Mouse (Mus musculus) embryonic facial prominence, embryonic 14.5 days (tissue): ENCODE data around the gene Lman2l. TPM values are rescaled to one million over a fixed set of nuclear protein-coding genes. Genes with fewer than 3 reads are reported as not detected.
A peak's percentile ranks its signal among the peaks of the same experiment; 100 is the strongest.

Experiments used
- ATAC-seq: fragments of 200-750 bp; cut with Nextera tagmentation; 2 replicates; pipeline ENCODE4 v1.8.0; 2017; ENCODE audit warnings: low read depth, moderate number of reproducible peaks, moderate TSS enrichment
- DNase-seq: peaks from one replicate; pipeline ENCODE4 v3.0.0-alpha.2; 2015; ENCODE audit warnings: low spot score
- H3K27ac ChIP-seq: fragments of 300-500 bp; sonication (generic); replicated peaks from 2 replicates; pipeline ENCODE4 v1.5.1; 2014; ENCODE audit warnings: low read depth, mild to moderate bottlenecking, low read length, moderate library complexity
- H3K27me3 ChIP-seq: fragments of 300-500 bp; sonication (generic); replicated peaks from 2 replicates; pipeline ENCODE4 v1.6.1; 2014; ENCODE audit warnings: low read length; ENCODE audit not compliant: control insufficient read depth, insufficient read depth
- H3K36me3 ChIP-seq: fragments of 300-500 bp; sonication (generic); 2 replicates; pipeline ENCODE4 v1.6.1; 2014; ENCODE audit warnings: low read length, mixed read lengths; ENCODE audit not compliant: control insufficient read depth, insufficient read depth
- H3K4me1 ChIP-seq: fragments of 300-500 bp; sonication (generic); 2 replicates; pipeline ENCODE4 v1.6.1; 2014; ENCODE audit warnings: antibody characterized with exemption, low read length; ENCODE audit not compliant: control insufficient read depth, insufficient read depth
- H3K4me2 ChIP-seq: fragments of 300-500 bp; sonication (generic); 2 replicates; pipeline ENCODE4 v1.6.1; 2014; ENCODE audit warnings: low read depth, mild to moderate bottlenecking, low read length, moderate library complexity, mixed read lengths
- H3K4me3 ChIP-seq: fragments of 300-500 bp; sonication (generic); 2 replicates; pipeline ENCODE4 v1.5.1; 2014; ENCODE audit warnings: low read depth, mild to moderate bottlenecking, low read length
- H3K9ac ChIP-seq: fragments of 300-500 bp; sonication (generic); 2 replicates; pipeline ENCODE4 v1.6.1; 2014; ENCODE audit warnings: low read depth, mild to moderate bottlenecking, low read length, moderate library complexity, mixed read lengths
- H3K9me3 ChIP-seq: fragments of 300-500 bp; sonication (generic); 2 replicates; pipeline ENCODE4 v1.6.1; 2016; ENCODE audit warnings: low read length; ENCODE audit not compliant: control insufficient read depth
- WGBS: fragments of 180-500 bp; shearing (Covaris S2); extraction: QIAGEN DNeasy Blood & Tissue Kit; methylation state at CpG from one replicate; pipeline ENCODE4 v1.1.7; 2014; 5-methylcytosine and 5-hydroxymethylcytosine counted together
- polyA plus RNA-seq: library from polyadenylated mRNA; unstranded; fragments of >200 nt; fragmentation: Nextera tagmentation; extraction: Ambion mirVana; gene quantifications from 2 replicates; pipeline ENCODE4 v1.2.1, GENCODE M21; 2014

Lman2l gene
- 31.7 and 33.3 TPM in 2 replicates for polyA plus RNA-seq

DNA sequence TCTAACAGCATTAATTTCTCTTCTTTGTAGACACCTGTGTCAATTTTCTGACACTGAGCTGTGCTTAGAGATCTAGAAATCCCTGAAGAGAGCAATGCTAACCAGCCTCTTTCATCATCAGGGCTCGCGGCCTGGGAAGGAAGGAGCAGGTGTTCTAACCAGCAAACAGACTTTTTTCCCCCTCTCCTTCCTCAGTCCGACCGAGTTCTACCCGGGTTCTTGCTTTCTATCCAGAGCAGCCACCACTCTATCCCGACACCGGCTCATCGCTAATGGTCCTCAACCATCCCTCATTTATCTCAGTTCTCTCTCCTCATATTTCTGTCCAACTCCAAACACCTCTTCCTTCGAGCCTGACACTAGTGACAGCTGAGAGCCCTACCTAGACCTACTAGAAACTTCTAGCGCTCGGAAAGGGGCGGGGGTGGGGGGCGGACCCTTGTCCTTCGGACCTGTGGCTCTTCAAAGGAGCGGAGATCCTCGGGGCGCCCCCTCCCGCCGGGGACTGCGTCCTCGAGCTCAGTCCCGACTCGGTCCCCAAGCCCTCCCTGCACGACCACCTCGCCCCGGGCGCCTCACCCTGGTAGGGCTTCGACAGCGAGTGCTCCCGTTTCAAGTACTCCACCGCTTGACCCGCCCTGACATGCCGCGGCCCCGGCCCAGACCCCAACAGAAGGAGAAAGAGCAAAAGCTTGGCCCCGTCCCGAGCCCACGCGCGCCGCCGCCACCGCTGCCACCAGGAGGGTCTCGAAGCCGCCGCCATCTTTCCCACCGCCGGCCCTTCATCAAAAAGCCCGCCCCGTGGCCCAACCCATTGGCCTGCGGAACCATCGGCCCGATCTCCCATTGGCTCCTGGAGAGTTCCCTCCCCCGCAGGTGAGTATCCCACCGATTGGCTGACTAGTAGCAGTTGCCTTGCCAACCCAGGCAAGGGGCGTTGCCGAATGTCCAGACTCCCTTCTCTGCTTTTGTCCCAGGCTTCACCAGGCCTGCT lies at the start of gene Lman2l:
Lman2l (minus strand) TSS at position 801 of the 994 bp plus-strand sequence.
- no peaks in the 10 kb centered on the region for H3K27me3 ChIP-seq
- H3K9me3 ChIP-seq: no peaks in the 10 kb centered on the region
- under 1% methylated on average over 32 of the region's 57 CpGs for WGBS
- peak; percentile 99 for DNase-seq
- H3K4me1 ChIP-seq: 0 out of 2 replicates have a peak, but pooled peaks cover 5% of the 10 kb centered on the region
- peak; percentile 99 for ATAC-seq
- H3K36me3 ChIP-seq: peaks cover 17% of the 10 kb centered on the region; the same call in 1 of the 2 replicates
- peak within 1 kb of the TSS; percentile 74 for H3K4me2 ChIP-seq
- H3K27ac ChIP-seq: peak within 1 kb of the TSS; percentile 71
- peak within 1 kb of the TSS; percentile 86 for H3K9ac ChIP-seq
- H3K4me3 ChIP-seq: peak within 1 kb of the TSS; percentile 91

DNA sequence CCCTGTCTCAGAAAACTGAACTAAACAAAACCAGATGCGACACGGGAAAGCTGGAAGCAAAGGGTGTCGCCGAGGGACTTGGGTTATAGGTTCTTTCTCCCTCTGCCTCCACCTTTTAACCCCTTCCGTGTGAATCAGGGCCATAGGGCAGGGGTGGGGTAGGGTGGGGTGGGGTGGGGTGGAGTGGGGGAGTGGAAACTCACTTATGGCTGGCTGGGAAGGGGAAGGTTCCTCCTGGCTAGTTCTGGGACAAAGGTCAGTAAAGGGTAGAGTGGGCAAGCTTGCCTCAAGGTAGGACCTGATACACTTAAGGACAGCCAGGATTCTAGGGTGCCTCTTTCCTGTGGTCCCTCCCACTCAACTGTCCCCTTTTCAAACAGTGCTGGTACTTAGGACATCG lies 48.2 kb upstream of the Lman2l start:
- WGBS: 43% methylated on average over 6 of the region's 6 CpGs
- no peak for ATAC-seq

DNA sequence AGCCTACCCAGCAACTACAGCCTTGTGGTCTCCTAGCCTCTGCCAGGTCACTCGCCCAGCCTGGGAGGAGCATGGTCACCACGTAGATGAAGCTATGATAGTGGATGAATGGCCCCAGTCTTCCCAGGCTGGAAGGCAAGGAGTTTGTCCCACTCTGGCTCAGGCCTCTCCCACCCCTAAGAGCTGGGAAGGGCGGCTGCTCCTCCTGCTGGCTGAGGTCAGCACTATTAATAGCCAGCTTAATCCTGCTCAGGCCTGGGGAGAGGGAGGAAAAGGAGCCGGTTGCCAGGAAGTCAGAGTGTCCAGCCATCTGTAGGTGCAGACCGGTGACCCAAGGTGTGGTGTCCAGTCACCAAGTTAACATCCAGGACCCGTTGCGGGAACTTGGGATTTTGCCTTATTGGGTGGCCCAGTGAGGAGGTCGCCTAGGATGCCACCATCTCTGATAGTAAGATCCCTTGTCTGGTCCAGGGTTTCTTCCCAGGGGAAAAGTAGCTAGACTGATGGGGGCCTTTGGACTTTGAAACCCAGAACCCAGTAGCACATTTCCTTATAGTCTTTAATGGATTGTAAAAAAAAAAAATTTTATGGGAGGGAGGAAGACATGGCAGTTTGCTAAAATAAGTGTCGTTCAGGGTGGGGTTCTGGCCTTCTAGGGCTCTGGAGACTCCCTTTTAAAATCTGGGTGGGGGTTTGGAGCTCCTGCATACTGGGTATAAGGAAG lies 47.5 kb upstream of the Lman2l start:
- DNase-seq (peak; percentile 68), ATAC-seq (peak; percentile 83)
- Histone ChIP-seq H3K36me3 (no peaks in the 10 kb centered on the region), H3K4me2 (no peak overlapping the region), H3K4me3 (no peak overlapping the region), H3K9me3 (no peaks in the 10 kb centered on the region), H3K27me3 (no peaks in the 10 kb centered on the region), H3K4me1 (peaks cover 7% of the 10 kb centered on the region; the same call in 1 of the 2 replicates), H3K9ac (no peak overlapping the region), H3K27ac (no peak overlapping the region)
- WGBS: 39% methylated on average over 9 of the region's 9 CpGs

More for the DNA sequence above, 48.2 kb upstream of the Lman2l start:
- no peak for DNase-seq
- H3K4me1 ChIP-seq: peaks cover 7% of the 10 kb centered on the region; the same call in 1 of the 2 replicates
- no peak overlapping the region for H3K4me3 ChIP-seq
- H3K36me3 ChIP-seq: no peaks in the 10 kb centered on the region
- H3K4me2 ChIP-seq: no peak overlapping the region
- no peaks in the 10 kb centered on the region for H3K27me3 ChIP-seq
- H3K27ac ChIP-seq: no peak overlapping the region
- H3K9ac ChIP-seq: no peak overlapping the region
- no peaks in the 10 kb centered on the region for H3K9me3 ChIP-seq

DNA sequence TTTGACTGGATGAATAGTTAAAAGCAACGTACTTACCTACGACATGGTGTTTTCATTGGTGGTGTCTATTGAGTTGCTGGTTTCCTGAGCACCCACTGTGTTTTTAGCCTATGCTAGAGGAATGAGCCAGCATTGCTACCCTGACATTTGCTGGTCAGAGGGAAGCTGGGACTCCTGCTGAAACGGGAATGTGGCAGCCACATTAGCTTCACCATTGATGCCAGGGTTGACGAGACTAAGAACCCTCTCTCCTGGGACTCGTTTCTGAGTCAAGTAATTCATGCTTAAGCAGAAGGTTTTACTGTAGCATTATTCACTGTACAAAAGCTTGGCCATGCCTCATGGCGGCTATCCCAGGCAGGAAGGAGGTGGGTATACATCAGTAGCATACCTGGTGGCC lies 44.6 kb upstream of the Lman2l start:
- DNase-seq (no peak), ATAC-seq (no peak)
- no peak overlapping the region for H3K27ac ChIP-seq
- no peaks in the 10 kb centered on the region for H3K36me3 ChIP-seq
- no peak overlapping the region for H3K4me2 ChIP-seq
- H3K9ac ChIP-seq: no peak overlapping the region
- 74% methylated on average over 6 of the region's 6 CpGs for WGBS
- H3K9me3 ChIP-seq: no peaks in the 10 kb centered on the region
- H3K4me3 ChIP-seq: no peak overlapping the region
- H3K4me1 ChIP-seq: peaks cover 7% of the 10 kb centered on the region; the same call in 1 of the 2 replicates
- no peaks in the 10 kb centered on the region for H3K27me3 ChIP-seq

DNA sequence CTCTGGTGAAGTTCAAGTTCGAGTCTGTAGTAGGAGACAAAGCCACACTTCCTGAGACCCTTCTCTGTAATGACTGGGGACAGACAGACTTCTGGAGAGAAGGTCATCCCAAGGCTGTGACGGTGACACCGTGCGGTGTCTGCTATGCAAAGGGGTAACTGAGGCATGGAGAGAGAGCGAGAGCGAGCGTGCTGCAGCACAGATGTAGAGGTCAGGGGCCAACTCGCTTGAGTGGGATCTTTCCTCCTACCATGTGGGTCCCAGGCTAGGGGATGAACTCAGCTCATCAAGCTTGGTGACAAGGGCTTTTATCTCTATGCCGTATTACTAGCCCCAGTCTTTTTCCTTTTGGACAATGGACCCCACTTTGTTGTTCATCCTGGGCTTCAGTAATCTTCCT lies 42.0 kb upstream of the Lman2l start:
- WGBS: 79% methylated on average over 9 of the region's 9 CpGs
- no peak for DNase-seq

DNA sequence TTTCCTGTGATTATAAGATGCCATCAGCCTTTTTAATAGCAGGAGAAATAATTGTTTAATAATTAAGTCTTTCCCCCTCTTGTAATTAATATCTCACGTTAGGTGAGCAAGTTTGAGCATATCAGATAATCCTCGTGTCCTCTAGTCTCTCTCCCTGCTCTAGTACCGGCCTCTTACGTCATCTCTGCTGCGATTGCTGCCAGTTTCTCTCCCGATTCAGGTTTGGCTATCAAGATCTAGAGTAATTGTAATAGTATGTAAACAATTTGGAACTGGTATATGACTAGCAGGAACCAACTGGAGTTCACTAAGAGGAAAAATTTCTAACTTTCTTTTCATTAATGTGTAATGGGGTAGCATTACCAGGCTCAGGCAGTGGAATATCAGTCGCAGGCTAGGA lies 40.0 kb upstream of the Lman2l start:
- Histone ChIP-seq H3K27me3 (no peaks in the 10 kb centered on the region), H3K9ac (no peak overlapping the region), H3K4me2 (no peak overlapping the region), H3K4me1 (no peaks in the 10 kb centered on the region), H3K9me3 (no peaks in the 10 kb centered on the region), H3K4me3 (no peak overlapping the region), H3K36me3 (no peaks in the 10 kb centered on the region), H3K27ac (no peak overlapping the region)
- 56% methylated on average over 7 of the region's 7 CpGs for WGBS
- no peak for ATAC-seq
- no peak for DNase-seq

More for the DNA sequence above, 42.0 kb upstream of the Lman2l start:
- Histone ChIP-seq H3K4me1 (no peaks in the 10 kb centered on the region), H3K9me3 (no peaks in the 10 kb centered on the region), H3K27ac (no peak overlapping the region), H3K9ac (no peak overlapping the region), H3K36me3 (no peaks in the 10 kb centered on the region), H3K27me3 (no peaks in the 10 kb centered on the region), H3K4me2 (no peak overlapping the region), H3K4me3 (no peak overlapping the region)
- ATAC-seq: no peak

DNA sequence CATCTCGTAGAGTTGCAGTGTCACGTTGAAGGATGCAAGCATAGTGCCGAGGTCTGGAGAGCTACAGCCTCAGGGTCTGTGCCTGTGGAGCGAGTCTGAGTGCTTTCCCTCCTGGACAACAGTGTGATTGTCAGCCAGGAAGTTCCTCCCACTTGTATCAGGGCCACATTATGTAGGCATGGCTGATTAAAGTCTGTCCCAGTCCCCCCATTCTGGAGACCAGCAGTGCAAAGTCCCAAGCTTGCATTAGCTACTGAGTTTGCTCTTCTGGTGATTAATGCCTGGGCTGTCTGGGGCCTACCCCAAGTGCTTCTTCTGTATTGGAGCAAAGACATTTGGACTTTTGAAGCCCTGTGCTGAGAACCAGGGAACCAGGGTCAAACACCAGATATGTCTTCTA lies 38.8 kb upstream of the Lman2l start:
- 50% methylated on average over 4 of the region's 4 CpGs for WGBS
- Histone ChIP-seq H3K9ac (no peak overlapping the region), H3K4me3 (no peak overlapping the region), H3K4me1 (no peaks in the 10 kb centered on the region), H3K4me2 (no peak overlapping the region), H3K36me3 (no peaks in the 10 kb centered on the region), H3K27me3 (no peaks in the 10 kb centered on the region), H3K9me3 (no peaks in the 10 kb centered on the region), H3K27ac (no peak overlapping the region)
- DNase-seq (no peak), ATAC-seq (no peak)
